Mouse (Mus musculus): ENCODE results near the gene Nepn. TPM values are rescaled to one million over a fixed set of nuclear protein-coding genes. Genes with fewer than 3 reads are reported as not detected.
"Not testable (repeated sequence)": the region's sequence is repeated elsewhere in the genome, so short reads cannot be mapped to it uniquely, and the experiment has no call there.

Nepn gene
- not detected for total RNA-seq (2021)
- long read RNA-seq, experiment 1: 0 reads
- long read RNA-seq, experiment 2: 0 reads

DNA sequence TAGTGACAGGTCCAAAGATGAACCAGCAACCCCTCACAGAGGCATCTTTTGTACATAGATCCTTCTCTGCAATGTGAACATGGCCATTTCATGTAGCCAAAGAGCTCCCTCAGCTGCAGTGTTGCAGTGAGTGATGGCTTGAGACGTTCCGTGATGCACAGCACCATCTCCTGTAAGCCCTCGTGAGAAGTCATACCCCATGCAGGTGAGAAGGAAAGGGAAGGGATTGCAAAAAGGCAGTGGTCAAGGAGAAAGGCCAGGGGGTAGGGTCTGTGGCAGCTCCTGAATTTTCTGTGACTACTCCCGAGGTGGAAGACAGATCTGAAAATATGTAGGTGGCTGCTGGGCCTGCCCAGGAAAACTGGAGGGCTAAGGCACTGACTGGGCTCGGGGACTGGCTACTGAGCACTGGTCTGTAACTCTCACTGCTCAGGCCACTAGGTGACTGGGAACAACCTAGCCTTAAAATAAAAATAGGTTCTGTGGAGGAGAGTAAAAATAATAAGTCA, at the start of gene Nepn:
TSS of gene Nepn (plus strand) at position 51 of the 509 bp plus-strand sequence.
- H3K27ac ChIP-seq: no peak within 1 kb of the TSS
- no peak for TF ChIP-seq CTCF (IDR thresholded peaks at IDR 0.05)
- H3K4me3 ChIP-seq: no peak within 1 kb of the TSS
- no peak for DNase-seq (ENCODE audit: extremely low spot score in 1 of 2, low spot score in 2 of 2)
- intact Hi-C loops (cut with DNase I): loop anchor here (5.0 kb wide), 1 partner anchor 282 kb away; no protein-coding TSS in a partner anchor

DNA sequence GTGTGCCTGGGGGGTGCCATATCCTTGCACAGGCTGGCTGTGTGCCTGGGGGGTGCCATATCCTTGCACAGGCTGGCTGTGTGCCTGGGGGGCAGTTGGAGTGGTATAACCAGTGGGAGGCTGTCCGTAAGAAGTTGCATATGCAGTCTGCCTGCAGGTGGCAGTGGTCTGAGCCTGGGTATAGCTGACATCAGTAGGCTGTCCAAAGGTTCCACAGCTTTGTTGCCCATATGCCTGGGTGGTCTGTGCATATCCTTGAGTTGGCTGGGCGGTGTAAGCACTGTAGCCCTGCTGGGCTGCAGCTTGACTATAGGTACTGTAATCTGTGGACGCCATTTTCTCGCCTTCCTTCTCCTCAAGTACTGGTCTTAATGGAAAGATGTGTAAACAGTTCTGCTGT, 45.4 kb upstream of the Nepn start:
- H3K27ac ChIP-seq; intact Hi-C loops (cut with DNase I); H3K4me3 ChIP-seq; DNase-seq (ENCODE audit: extremely low spot score in 1 of 2, low spot score in 2 of 2): not testable (repeated sequence)

DNA sequence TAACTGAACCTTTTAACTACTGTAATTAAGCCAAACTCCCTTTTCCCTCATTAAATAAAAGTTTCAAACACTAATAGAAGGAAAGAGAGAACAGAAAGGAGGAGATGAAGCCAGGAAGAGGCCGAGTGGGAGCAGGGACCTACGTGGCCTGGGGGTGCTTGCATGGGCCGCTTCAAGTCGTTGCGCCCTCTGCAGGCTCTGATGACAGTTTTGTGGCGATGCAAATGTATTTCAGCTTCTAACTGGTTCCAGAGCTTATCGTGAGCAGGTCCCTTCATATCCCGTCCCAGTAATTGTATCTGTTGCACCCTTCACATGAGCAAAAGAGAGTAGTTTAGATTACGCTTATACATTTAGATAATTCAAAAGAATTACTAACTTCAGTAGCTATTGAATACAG, 35.6 kb upstream of the Nepn start:
- DNase-seq (ENCODE audit: extremely low spot score in 1 of 2, low spot score in 2 of 2): no peak
- intact Hi-C loops (cut with DNase I): no loop called here
- no peak overlapping the region for H3K27ac ChIP-seq
- no peak overlapping the region for H3K4me3 ChIP-seq
- TF ChIP-seq CTCF (IDR thresholded peaks at IDR 0.05): no peak; the same call in 1 of the 2 replicates

DNA sequence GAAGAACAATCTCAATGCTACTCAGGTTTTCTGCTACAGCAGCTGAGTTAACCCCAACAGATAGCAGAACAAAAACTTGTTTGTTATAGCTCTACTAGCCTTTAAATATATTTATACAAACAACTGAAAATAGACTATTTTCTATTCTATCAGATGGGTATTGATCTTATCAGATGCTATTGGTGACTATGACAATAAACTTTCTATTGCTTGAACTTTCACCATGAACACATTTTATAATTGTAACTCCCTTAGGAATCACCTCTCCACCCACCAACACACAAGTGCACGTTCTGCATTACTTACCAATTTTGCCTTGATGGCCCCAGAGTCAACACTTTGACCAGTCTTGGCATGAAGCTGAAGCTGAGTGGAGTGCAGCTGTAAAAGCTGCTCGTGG, 30.3 kb upstream of the Nepn start, which contains the start of gene Gm26741:
TSS of gene Gm26741 (plus strand) at position 301 of the 400 bp plus-strand sequence.
- DNase-seq (ENCODE audit: extremely low spot score in 1 of 2, low spot score in 2 of 2): no peak
- Histone ChIP-seq H3K4me3 (no peak within 1 kb of the TSS), H3K27ac (no peak within 1 kb of the TSS)
- no peak for TF ChIP-seq CTCF (IDR thresholded peaks at IDR 0.05)
- intact Hi-C loops (cut with DNase I): no loop called here

DNA sequence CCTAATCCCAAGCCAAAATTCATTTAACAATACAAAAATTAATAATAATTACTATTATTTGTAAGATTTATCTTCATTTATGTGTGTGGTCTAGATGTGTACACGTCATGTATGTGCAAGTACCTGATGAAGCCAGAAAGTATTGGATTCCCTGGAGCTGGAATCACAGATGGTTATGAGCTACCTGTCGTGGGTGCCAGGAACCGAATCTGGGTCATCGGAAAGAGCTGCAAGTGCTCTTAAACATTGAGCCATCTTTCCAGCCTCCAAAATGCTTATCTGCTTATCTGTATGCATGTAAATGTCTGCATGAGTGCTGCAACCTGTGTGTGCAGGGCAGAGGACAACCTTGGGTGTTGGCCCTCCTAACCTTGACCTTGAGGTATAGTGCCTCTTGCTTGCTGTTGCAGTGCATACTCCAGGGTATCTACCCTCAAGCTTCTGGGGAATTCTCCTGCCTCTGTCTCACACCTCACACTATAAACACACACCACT, 28.5 kb upstream of the Nepn start:
- no peak for DNase-seq (ENCODE audit: extremely low spot score in 1 of 2, low spot score in 2 of 2)
- Histone ChIP-seq H3K27ac (no peak overlapping the region), H3K4me3 (no peak overlapping the region)
- intact Hi-C loops (cut with DNase I): no loop called here
- TF ChIP-seq CTCF (IDR thresholded peaks at IDR 0.05): no peak

DNA sequence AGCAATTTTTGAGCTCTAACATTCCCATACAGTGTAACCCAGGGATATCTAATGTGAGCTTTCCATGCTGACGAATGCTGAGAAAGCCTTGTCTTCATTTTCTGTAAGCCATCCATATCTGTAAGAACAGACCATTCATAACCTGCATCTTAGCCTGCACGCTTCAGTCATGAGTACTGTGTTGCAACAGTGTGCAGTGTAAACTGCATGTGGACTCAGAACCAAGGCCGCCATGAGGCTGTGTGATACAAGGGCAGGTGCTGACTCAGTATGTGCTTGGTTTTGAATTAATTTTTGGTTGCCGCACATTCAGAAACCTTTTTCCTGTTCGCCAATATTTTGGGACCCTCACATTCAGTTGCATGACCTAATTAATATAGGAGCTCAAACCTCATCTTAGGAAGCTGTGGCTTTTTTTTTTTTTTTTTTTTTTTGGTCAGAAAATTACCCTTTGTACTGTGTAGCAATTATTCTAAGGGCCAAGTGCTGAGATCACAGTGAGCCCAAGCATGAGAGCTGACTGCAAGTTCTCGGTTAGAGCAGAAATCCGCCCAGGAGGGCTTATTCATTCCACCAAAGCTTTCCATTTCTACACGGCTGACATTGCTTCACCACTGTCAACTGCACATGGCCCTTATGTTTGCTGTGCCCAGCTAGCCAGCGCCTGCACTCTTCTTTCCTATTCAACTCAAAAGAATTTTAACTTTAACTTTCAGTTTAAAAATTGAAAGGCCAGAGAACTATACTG, 27.7 kb upstream of the Nepn start:
- TF ChIP-seq CTCF (IDR thresholded peaks at IDR 0.05): no peak
- intact Hi-C loops (cut with DNase I): no loop called here
- H3K27ac ChIP-seq: no peak overlapping the region

DNA sequence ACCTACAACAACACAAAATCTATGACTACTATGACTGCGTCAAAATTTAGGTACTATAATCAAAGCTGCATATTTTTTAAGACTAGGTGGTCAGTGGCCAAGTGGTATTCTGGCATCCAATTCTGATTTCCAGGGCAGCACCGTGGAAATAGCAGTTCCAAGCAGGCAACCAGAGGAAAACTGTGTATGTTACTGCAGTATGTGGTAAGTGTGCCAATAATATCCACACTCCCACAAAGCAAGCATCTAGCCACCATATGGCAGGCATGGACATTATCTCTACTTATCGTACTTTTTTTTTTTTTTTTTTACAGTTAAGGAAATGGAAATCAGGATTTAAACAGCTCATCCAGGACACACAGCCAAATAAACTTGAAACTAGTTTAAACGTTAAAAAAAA, 20.4 kb upstream of the Nepn start:
- intact Hi-C loops (cut with DNase I): no loop called here
- no peak overlapping the region for H3K27ac ChIP-seq
- no peak overlapping the region for H3K4me3 ChIP-seq
- no peak for TF ChIP-seq CTCF (IDR thresholded peaks at IDR 0.05)
- no peak for DNase-seq (ENCODE audit: extremely low spot score in 1 of 2, low spot score in 2 of 2)

More for the DNA sequence above, 27.7 kb upstream of the Nepn start:
- DNase-seq (ENCODE audit: extremely low spot score in 1 of 2, low spot score in 2 of 2): no peak
- no peak overlapping the region for H3K4me3 ChIP-seq

DNA sequence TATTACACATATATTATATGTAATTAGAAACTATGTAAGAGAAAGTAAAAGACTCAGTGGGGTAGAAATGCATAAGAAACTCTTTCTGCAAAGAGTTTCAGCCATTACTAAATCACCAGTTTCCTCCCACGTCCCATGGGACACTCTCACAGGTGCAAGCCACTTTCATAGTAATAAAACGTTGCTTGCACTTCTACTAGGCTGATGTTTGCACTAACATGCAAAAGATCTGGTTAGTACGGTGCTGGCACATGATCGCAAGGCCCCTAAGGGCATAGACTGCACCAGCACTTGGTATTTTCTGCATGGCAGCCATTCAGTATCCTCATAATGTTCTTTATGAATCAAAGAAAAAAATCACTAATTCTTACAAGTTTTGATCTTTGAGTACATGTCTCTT, 14.9 kb upstream of the Nepn start:
- intact Hi-C loops (cut with DNase I): no loop called here
- TF ChIP-seq CTCF (IDR thresholded peaks at IDR 0.05): no peak
- no peak overlapping the region for H3K27ac ChIP-seq
- no peak for DNase-seq (ENCODE audit: extremely low spot score in 1 of 2, low spot score in 2 of 2)
- H3K4me3 ChIP-seq: no peak overlapping the region

DNA sequence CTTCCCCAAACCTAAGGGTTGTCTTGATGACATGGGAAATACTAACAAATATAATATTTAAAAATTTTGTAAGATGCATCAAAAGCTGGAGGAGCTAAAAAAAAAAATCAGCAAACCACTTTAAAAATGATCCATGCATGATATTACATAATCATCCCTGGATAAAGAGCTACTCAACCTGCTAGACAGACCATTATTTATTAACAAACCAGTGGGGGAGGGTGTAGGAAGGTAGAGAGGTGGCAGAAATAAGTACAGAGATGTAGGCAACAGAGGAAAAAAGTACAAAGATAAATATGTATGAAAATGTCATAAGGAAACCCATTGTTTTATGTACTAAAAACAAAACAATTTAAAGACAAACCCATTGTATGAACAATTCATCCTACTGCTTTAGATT, 14.1 kb upstream of the Nepn start:
- intact Hi-C loops (cut with DNase I): no loop called here
- TF ChIP-seq CTCF (IDR thresholded peaks at IDR 0.05): no peak
- DNase-seq (ENCODE audit: extremely low spot score in 1 of 2, low spot score in 2 of 2): no peak
- no peak overlapping the region for H3K4me3 ChIP-seq
- H3K27ac ChIP-seq: no peak overlapping the region

DNA sequence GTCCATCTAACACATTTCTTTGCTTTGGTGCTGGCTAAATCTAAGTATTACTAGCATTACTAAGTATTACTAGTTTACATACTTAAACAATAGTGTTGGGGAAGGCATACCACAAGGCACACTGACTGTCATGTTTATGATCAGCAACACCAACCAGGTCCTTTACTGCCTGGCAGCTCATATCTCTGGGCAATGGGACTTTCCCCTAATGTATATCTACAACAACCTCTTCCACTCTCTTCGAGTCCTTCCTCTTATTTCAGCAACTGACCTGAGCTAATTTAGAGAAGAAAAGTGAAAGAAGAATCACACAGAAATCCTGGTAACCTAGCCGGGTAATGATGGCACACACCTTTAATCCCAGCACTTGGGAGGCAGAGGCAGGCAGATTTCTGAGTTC, 12.3 kb upstream of the Nepn start:
- TF ChIP-seq CTCF (IDR thresholded peaks at IDR 0.05): no peak
- intact Hi-C loops (cut with DNase I): no loop called here
- DNase-seq (ENCODE audit: extremely low spot score in 1 of 2, low spot score in 2 of 2): no peak

DNA sequence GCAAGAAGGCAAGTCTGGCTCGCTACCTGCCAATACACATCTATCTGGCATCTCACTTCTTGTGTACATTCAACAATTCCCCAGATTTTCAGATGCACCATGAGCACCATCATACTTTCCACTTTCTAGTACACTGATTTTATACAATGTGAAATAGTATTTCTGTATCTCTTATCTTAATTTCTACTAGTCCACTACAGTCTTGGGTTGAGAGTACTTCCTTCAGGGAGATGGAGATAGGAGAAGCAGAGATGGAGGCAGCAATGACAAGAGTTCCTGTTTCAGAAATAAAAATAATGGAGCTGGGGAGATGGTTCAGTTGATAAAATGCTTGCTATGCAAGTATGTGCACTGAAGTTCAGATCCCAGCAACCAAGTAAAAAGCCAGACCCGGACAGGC, 11.0 kb upstream of the Nepn start:
- intact Hi-C loops (cut with DNase I): no loop called here
- no peak for DNase-seq (ENCODE audit: extremely low spot score in 1 of 2, low spot score in 2 of 2)
- H3K27ac ChIP-seq: no peak overlapping the region
- H3K4me3 ChIP-seq: no peak overlapping the region
- no peak for TF ChIP-seq CTCF (IDR thresholded peaks at IDR 0.05)

More for the DNA sequence above, 12.3 kb upstream of the Nepn start:
- H3K4me3 ChIP-seq: no peak overlapping the region
- H3K27ac ChIP-seq: no peak overlapping the region

DNA sequence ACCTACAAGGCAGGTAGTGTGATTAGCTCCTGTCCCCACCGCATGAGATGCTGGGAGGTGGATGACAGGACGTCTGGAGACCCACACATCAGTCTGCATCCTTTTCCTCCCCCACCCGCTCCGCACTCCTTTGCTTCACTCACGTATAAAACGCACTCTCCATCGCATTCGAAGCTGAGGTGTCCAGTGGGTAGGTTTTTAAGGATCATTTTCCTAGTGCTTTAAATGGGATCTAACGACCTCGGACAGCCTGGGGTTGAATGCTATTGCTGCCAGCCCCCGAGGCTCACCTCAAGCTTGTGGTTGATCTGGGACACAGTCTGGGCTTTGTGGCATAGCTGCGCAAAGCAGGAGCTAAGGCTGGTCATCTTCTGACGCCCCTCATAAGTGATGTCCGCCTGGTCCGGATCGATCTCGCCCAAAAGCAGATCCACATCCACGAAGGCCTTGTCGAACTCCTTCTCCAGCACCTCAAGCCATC, 7.4 kb upstream of the Nepn start:
- intact Hi-C loops (cut with DNase I): no loop called here
- no peak for TF ChIP-seq CTCF (IDR thresholded peaks at IDR 0.05)
- Histone ChIP-seq H3K27ac (peak overlapping the region; percentile 97), H3K4me3 (peak overlapping the region; percentile 73)
- DNase-seq (ENCODE audit: extremely low spot score in 1 of 2, low spot score in 2 of 2): peak; percentile 20 to 27
